Mouse (Mus musculus) embryonic stem cell, embryonic (primary cell): ENCODE data around the gene Dcst1.

Experiments
- CTCF ChIA-PET, 4 experiments: fragments of 300-600 bp in 2 of 4; fragments of 350-600 bp in 2 of 4; sonication (Branson Sonifier 250); formaldehyde crosslinking; loops; one replicate each; lab custom pipeline; 2022; ENCODE audit warnings: inconsistent platforms in 2 of 4; lab: Charles Lee
- POLR2A ChIA-PET, 4 experiments: fragments of 300-600 bp in 2 of 4; fragments of 350-600 bp in 2 of 4; sonication (Branson Sonifier 250); formaldehyde crosslinking; loops; one replicate each; lab custom pipeline; 2022; ENCODE audit warnings: antibody characterized with exemption in 4 of 4, inconsistent platforms in 1 of 4; lab: Charles Lee

Gene Dcst1

GRCm38 (mm10) chr3:89361675-89362074, 3.4 kb downstream of the Dcst1 start, which contains the start of gene Dcst2:
Gene Dcst2 (plus strand): TSS chr3:89361975.
- ChIA-PET POLR2A (interaction anchor here in 2 of 4 experiments (0.7 to 1.4 kb wide), 4 partner anchors 12 to 57 kb away, joined by 3 to 4 read pairs (median 4); partner anchors contain the start of genes Adam15 (in 1 of the 2), Cks1b (in 1 of the 2) and Shc1 (in 1 of the 2)), CTCF (interaction anchor here in 2 of 4 experiments (0.6 kb wide), 2 partner anchors 16 to 225 kb away, joined by 5 to 9 read pairs; no protein-coding TSS in a partner anchor)

GRCm38 (mm10) chr3:89360237-89360636, 4.8 kb downstream of the Dcst1 start:
- CTCF ChIA-PET = interaction anchor here in 2 of 4 experiments (0.5 to 1.4 kb wide), 7 partner anchors 10 to 193 kb away, joined by 3 to 5 read pairs (median 3); partner anchors contain the start of gene Adam15 (in 1 of the 2)
- POLR2A ChIA-PET = interaction anchor here in 3 of 4 experiments (0.7 to 1.6 kb wide), 7 partner anchors 10 to 61 kb away, joined by 3 to 6 read pairs (median 3); partner anchors contain the start of gene Adam15 (in 1 of the 3)

GRCm38 (mm10) chr3:89359630-89360029, 5.4 kb downstream of the Dcst1 start:
- ChIA-PET POLR2A (interaction anchor here in 3 of 4 experiments (0.7 to 1.6 kb wide), 9 partner anchors 9 to 474 kb away, joined by 3 to 6 read pairs (median 3); partner anchors contain the start of genes Adam15 (in 1 of the 3) and Zbtb7b (in 1 of the 3)), CTCF (interaction anchor here in 2 of 4 experiments (0.7 to 1.4 kb wide), 5 partner anchors 10 to 244 kb away, joined by 3 to 5 read pairs (median 4); partner anchors contain the start of gene Adam15 (in 1 of the 2))

GRCm38 (mm10) chr3:89356029-89356428, 9.0 kb downstream of the Dcst1 start:
- POLR2A ChIA-PET = interaction anchor here in 3 of 4 experiments (0.6 to 2.0 kb wide), 7 partner anchors 10 to 338 kb away, joined by 3 to 5 read pairs (median 3); partner anchors contain the start of genes Efna3 (in 1 of the 3) and Efna4 (in 1 of the 3)
- CTCF ChIA-PET = interaction anchor here in 1 of 4 experiments (2.1 to 4.1 kb wide), 2 partner anchors 22 to 39 kb away, joined by 15 to 16 read pairs; no protein-coding TSS in a partner anchor

GRCm38 (mm10) chr3:89355512-89355902, 9.5 kb downstream of the Dcst1 start:
- POLR2A ChIA-PET = interaction anchor here in 3 of 4 experiments (0.6 to 2.0 kb wide), 5 partner anchors 10 to 33 kb away, joined by 3 to 5 read pairs (median 4); partner anchors contain the start of genes Efna3 (in 1 of the 3) and Efna4 (in 1 of the 3)
- CTCF ChIA-PET = interaction anchor here (0.6 to 4.1 kb wide), 35 partner anchors 8 to 165 kb away, joined by 3 to 16 read pairs (median 5); partner anchors contain the start of genes Efna4 (in 1 of the 4), Krtcap2 (in 1 of the 4), Pbxip1 (in 1 of the 4) and Trim46 (in 1 of the 4)

- POLR2A ChIA-PET = interaction anchor here (0.6 to 1.9 kb wide), 10 partner anchors 11 to 28 kb away, joined by 3 to 5 read pairs (median 3); partner anchors contain the start of genes Dcst1 (in 1 of the 4) and Efna4 (in 1 of the 4)
- CTCF ChIA-PET = interaction anchor here (0.5 to 4.1 kb wide), 51 partner anchors 9 to 649 kb away, joined by 3 to 16 read pairs (median 4); partner anchors contain the start of genes Efna3 (in 1 of the 4), Efna4 (in 1 of the 4), Krtcap2 (in 1 of the 4) and Pbxip1 (in 1 of the 4)
Observed at GRCm38 (mm10) chr3:89354816-89355511, 10.1 kb downstream of the Dcst1 start.

- ChIA-PET CTCF (interaction anchor here in 3 of 4 experiments (0.6 to 3.0 kb wide), 9 partner anchors 11 to 101 kb away, joined by 3 to 31 read pairs (median 5); no protein-coding TSS in a partner anchor), POLR2A (interaction anchor here in 3 of 4 experiments (0.6 to 3.6 kb wide), 15 partner anchors 10 to 837 kb away, joined by 3 to 17 read pairs (median 4); partner anchors contain the start of genes Efna3 (in 2 of the 3), Efna4 (in 1 of the 3), Lenep (in 1 of the 3) and Zbtb7b (in 1 of the 3))
Observed at GRCm38 (mm10) chr3:89351271-89351670, 13.8 kb downstream of the Dcst1 start.

- CTCF ChIA-PET = interaction anchor here (0.5 to 3.0 kb wide), 36 partner anchors 10 to 248 kb away, joined by 3 to 31 read pairs (median 4); partner anchors contain the start of genes Dcst1 (in 1 of the 4), Efna4 (in 1 of the 4), Fdps (in 1 of the 4) and Flad1 (in 1 of the 4)
Observed at GRCm38 (mm10) chr3:89349869-89350501, 15.1 kb downstream of the Dcst1 start, which contains the start of gene Adam15. Gene Adam15 (minus strand): TSS chr3:89349996.

GRCm38 (mm10) chr3:89348911-89349868, 15.9 kb downstream of the Dcst1 start:
- ChIA-PET CTCF (interaction anchor here (0.5 to 3.0 kb wide), 37 partner anchors 9 to 247 kb away, joined by 3 to 31 read pairs (median 4); partner anchors contain the start of genes Dcst1 (in 1 of the 4), Efna4 (in 1 of the 4), Fdps (in 1 of the 4) and Flad1 (in 1 of the 4)), POLR2A (interaction anchor here (0.6 to 3.6 kb wide), 57 partner anchors 8 to 796 kb away, joined by 3 to 17 read pairs (median 4); partner anchors contain the start of genes Dcst1 (in 2 of the 4), Efna3 (in 2 of the 4), Flad1 (in 2 of the 4) and Cks1b (in 1 of the 4))

More at GRCm38 (mm10) chr3:89349869-89350501, 15.1 kb downstream of the Dcst1 start, which contains the start of gene Adam15:
- POLR2A ChIA-PET = interaction anchor here (0.6 to 3.6 kb wide), 62 partner anchors 9 to 797 kb away, joined by 3 to 17 read pairs (median 4); partner anchors contain the start of genes Dcst1 (in 2 of the 4), Efna3 (in 2 of the 4), Flad1 (in 2 of the 4) and Cks1b (in 1 of the 4)

GRCm38 (mm10) chr3:89347916-89348315, 17.1 kb downstream of the Dcst1 start:
- CTCF ChIA-PET = interaction anchor here in 3 of 4 experiments (0.6 to 1.4 kb wide), 3 partner anchors 20 to 55 kb away, joined by 3 to 4 read pairs (median 3); no protein-coding TSS in a partner anchor
- POLR2A ChIA-PET = interaction anchor here in 2 of 4 experiments (1.0 to 3.6 kb wide), 4 partner anchors 27 to 513 kb away, joined by 3 to 17 read pairs (median 4); partner anchors contain the start of gene Gon4l (in 1 of the 2)

- ChIA-PET POLR2A (interaction anchor here in 1 of 4 experiments (1.1 to 1.3 kb wide), 3 partner anchors 11 to 36 kb away, joined by 3 to 5 read pairs (median 4); no protein-coding TSS in a partner anchor), CTCF (interaction anchor here in 3 of 4 experiments (0.6 to 1.4 kb wide), 3 partner anchors 31 to 550 kb away, joined by 3 to 4 read pairs (median 3); no protein-coding TSS in a partner anchor)
Observed at GRCm38 (mm10) chr3:89346815-89347540, 18.1 kb downstream of the Dcst1 start.

- POLR2A ChIA-PET = interaction anchor here in 3 of 4 experiments (0.6 to 1.8 kb wide), 11 partner anchors 21 to 242 kb away, joined by 3 to 5 read pairs (median 3); partner anchors contain the start of genes Fdps (in 1 of the 3), Pbxip1 (in 1 of the 3) and Pmvk (in 1 of the 3)
- CTCF ChIA-PET = interaction anchor here in 3 of 4 experiments (0.6 to 2.4 kb wide), 10 partner anchors 10 to 138 kb away, joined by 3 to 9 read pairs (median 3); no protein-coding TSS in a partner anchor
Observed at GRCm38 (mm10) chr3:89343279-89343678, 21.8 kb downstream of the Dcst1 start.

GRCm38 (mm10) chr3:89341794-89342193, 23.3 kb downstream of the Dcst1 start:
- CTCF ChIA-PET = interaction anchor here in 3 of 4 experiments (0.6 to 7.0 kb wide), 6 partner anchors 13 to 55 kb away, joined by 3 to 61 read pairs (median 4); no protein-coding TSS in a partner anchor
- POLR2A ChIA-PET = interaction anchor here in 3 of 4 experiments (0.5 to 6.5 kb wide), 6 partner anchors 8 to 174 kb away, joined by 3 to 57 read pairs (median 4); partner anchors contain the start of gene Adam15 (in 2 of the 3)

- ChIA-PET CTCF (interaction anchor here (0.6 to 7.0 kb wide), 20 partner anchors 10 to 170 kb away, joined by 3 to 61 read pairs (median 4); partner anchors contain the start of genes Adam15 (in 1 of the 4) and Efna3 (in 1 of the 4)), POLR2A (interaction anchor here in 3 of 4 experiments (0.7 to 6.5 kb wide), 8 partner anchors 9 to 43 kb away, joined by 3 to 57 read pairs (median 4); partner anchors contain the start of genes Adam15 (in 2 of the 3) and Efna3 (in 1 of the 3))
Observed at GRCm38 (mm10) chr3:89340465-89340864, 24.6 kb downstream of the Dcst1 start.
